Mouse (Mus musculus) cerebellum, adult 2 months (tissue): ENCODE data around the gene Akip1.

Experiments used
- CTCF ChIP-seq: fragments of 200-500 bp; IDR thresholded peaks from 2 replicates; pipeline ENCODE4 v1.5.1; 2011; ENCODE audit warnings: low read depth, mild to moderate bottlenecking, control low read depth, low read length, moderate library complexity, borderline replicate concordance; ENCODE audit not compliant: insufficient read depth
- POLR2A ChIP-seq: fragments of 200-500 bp; IDR thresholded peaks from 2 replicates; pipeline ENCODE4 v1.6.1; 2011; ENCODE audit warnings: low read length, control low read depth, borderline replicate concordance; ENCODE audit not compliant: insufficient read depth

DNA sequence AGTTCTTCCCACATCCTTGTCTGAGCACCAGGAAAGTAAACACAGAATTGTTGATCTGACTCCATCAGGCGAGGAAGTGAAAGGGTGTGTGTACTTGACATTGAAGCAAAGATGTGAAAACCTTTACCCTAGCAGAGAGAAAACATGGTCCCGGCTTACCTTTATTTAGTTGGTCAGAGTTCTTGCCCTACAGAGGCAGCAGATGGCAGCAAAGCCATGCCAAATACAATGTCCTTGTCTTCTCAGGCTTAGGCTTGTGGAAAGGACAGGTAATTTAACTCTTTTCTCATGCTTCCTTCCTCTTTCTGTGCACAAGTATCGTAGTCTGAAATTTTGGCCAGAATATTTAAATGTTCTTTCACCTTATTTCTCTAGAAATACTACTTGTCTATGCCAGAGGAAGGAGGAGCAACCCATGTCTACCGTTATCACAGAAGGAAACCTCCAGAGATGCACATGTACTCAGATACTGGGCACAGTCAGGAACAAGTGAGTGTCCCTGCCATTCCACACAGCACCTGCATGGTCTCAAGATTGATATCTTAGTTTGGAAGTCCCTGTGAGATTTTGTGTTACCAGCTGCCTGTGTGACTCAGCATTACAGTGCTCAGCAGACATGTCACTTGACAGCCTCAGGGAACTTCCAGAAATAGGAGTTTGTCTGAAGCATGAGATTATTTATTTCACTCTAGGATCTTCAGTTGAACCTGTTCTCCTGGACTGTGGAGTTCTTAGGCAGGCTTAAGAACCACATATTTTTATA is 3.7 kb downstream of the Akip1 start:
- TF ChIP-seq CTCF (peak; percentile 81), POLR2A (no peak)
